Mouse (Mus musculus) brain, embryonic 14.5 days (tissue): Measurements from ENCODE around the gene AU040320. TPM values are rescaled to one million over a fixed set of nuclear protein-coding genes. Genes with fewer than 3 reads are reported as not detected.

Experiments used
- DNase-seq: peaks from one replicate; pipeline ENCODE4 v3.0.0-alpha.2; 2011; ENCODE audit warnings: low read depth
- CTCF ChIP-seq: fragments of 200-500 bp; IDR thresholded peaks from 2 replicates; pipeline ENCODE4 v1.5.1; 2012; ENCODE audit warnings: inconsistent platforms, mild to moderate bottlenecking, moderate library complexity, borderline replicate concordance; ENCODE audit not compliant: insufficient read depth, insufficient read length; ENCODE audit errors: extremely low read depth
- POLR2A ChIP-seq: fragments of 200-500 bp; IDR thresholded peaks from 2 replicates; pipeline ENCODE4 v1.6.1; 2012; ENCODE audit warnings: mild to moderate bottlenecking, inconsistent platforms, borderline replicate concordance; ENCODE audit not compliant: poor library complexity, insufficient read depth, insufficient read length, severe bottlenecking; ENCODE audit errors: extremely low read depth
- polyA plus RNA-seq: library from polyadenylated mRNA; depleted of rRNA; stranded (reverse); fragments of >200 nt; gene quantifications from 2 replicates; pipeline ENCODE4 v1.2.3, GENCODE M21; 2012

Gene AU040320
- polyA plus RNA-seq, 1 experiment: 52.4 TPM

- no peak for TF ChIP-seq POLR2A
- no peak for TF ChIP-seq CTCF
- DNase-seq: no peak
Observed at GRCm38 (mm10) chr4:126806692-126807427, 53.5 kb downstream of the AU040320 start.

GRCm38 (mm10) chr4:126810566-126810965 is 57.2 kb downstream of the AU040320 start:
- no peak for TF ChIP-seq POLR2A
- TF ChIP-seq CTCF: no peak
- DNase-seq: no peak

GRCm38 (mm10) chr4:126813212-126813611 is 59.9 kb downstream of the AU040320 start:
- TF ChIP-seq POLR2A: no peak
- no peak for TF ChIP-seq CTCF
- DNase-seq: no peak

GRCm38 (mm10) chr4:126814854-126815253 is 61.5 kb downstream of the AU040320 start:
- no peak for DNase-seq
- no peak for TF ChIP-seq POLR2A
- TF ChIP-seq CTCF: no peak

DNA sequence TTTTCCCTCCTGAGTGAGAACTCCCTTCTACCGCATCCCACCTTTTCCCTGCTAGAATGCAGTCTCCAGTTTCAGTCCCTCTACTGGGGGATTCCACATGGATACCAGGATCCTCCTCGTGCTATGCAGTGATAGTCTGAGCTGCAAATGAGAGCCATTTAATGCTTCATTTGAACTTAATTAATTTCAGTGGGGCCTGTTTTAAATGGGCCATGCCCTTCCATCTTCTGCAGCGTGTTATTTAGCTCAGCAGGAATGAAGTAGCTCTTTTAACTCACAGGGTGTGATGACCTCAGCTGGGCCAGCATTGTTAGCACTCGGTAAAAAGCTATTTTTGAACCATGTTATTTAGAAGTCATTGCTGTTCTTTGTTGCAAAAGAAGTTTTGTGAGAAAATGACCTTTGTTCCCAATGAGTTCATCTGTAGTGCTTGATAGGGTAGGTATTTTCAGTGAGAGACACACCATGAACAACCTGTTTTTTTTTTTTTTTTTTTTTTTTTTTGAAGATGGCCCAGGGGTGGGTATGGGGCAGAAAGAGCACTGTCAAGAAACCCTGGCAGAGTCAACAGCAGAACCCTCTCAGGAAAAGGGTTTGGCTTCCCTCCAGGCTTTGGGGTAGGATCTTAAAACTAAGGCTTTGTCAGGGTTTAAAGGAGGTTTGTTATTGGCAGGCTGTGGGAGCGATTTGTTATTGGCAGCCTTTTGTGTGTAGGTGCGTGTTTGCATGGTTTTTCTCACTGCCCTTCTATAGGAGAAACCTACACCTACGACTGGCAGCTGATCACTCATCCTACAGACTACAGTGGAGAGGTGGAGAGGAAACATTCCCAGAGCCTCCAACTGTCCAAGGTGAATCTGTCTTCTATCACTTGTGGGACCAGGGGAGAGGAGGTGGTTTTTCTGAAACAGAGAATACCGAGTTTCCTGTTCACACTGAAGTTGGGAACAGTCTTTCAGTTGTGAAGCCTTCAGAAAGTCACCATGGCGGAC is 69.8 kb downstream of the AU040320 start:
- TF ChIP-seq POLR2A (no peak), CTCF (no peak)
- peak; percentile 65 for DNase-seq

DNA sequence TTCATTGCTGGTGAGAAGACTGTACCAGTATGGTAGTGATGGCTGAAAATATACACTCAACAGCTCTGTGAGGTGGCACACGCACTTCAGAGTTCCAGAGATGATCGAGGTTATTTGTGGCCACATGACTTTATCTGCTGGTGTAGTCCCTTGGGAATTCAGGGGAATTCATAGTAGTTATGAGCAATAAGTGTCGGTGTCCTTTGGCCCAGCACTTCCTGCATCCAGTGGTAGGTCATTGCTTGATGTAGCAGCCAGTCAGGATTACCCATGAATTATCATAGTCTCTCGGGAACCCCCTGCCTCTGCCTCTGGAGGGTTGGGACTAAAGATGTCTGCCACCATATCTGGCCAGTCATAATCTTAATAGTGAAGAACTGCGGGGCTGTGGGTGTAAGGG is 70.6 kb downstream of the AU040320 start:
- no peak for DNase-seq
- TF ChIP-seq POLR2A: no peak
- TF ChIP-seq CTCF: no peak

DNA sequence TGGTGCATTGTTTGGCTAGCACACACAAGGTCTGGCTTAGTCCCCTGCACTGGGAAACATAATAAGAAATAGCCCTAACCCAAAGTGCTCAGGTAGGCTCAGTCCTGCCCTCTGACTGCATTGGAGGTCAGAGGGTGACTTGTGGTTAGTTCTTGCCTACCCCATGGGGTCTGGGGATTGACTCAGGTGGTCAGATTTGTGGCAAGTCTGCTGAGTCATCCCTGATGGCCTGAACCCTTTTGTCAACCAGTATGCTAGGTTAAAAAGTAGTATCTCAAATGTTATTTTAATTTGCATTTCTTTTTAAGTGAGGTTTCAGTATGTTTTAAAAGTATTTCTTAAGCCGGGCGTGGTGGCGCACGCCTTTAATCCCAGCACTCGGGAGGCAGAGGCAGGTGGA is 77.8 kb downstream of the AU040320 start:
- TF ChIP-seq POLR2A (no peak), CTCF (no peak)
- DNase-seq: no peak

DNA sequence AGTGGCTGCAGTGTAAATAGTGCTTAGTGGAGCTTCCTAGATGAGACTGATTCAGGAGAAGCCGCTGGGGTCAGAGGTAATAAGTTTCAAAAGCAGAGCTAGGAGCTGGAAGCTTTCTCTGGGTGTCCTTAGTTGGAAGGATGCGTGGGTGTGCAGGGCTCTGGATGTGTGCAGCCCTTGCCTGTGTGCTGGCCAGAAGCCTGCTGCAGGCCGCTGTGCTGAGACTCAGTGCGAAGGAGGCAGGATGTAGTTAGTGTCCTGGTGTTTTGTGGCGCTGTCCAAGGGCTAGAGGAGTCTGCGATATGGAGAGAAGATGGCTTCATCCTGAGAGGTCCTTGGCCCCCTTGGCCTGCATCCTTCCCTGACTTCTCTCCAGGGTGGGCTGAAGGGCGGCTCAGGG is 85.5 kb downstream of the AU040320 start:
- no peak for DNase-seq
- TF ChIP-seq CTCF (no peak), POLR2A (no peak)

GRCm38 (mm10) chr4:126839873-126840272 is 86.5 kb downstream of the AU040320 start:
- DNase-seq: peak; percentile 86
- TF ChIP-seq POLR2A (no peak), CTCF (peak; percentile 94)

- no peak for DNase-seq
- TF ChIP-seq CTCF (no peak), POLR2A (no peak)
Observed at GRCm38 (mm10) chr4:126840996-126841560, 87.7 kb downstream of the AU040320 start.

GRCm38 (mm10) chr4:126842911-126843310 is 89.6 kb downstream of the AU040320 start:
- no peak for TF ChIP-seq CTCF
- TF ChIP-seq POLR2A: no peak
- no peak for DNase-seq
